Mouse (Mus musculus): ENCODE data around the gene Evi2a.

GRCm38 (mm10) chr11:79533311-79533710 is 2.9 kb upstream of the Evi2a start:
- TF ChIP-seq POLR2A (IDR thresholded peaks at IDR 0.05; ENCODE audit: borderline replicate concordance, control insufficient read depth, low read depth, low read length) = no peak
- no peak for TF ChIP-seq CTCF (IDR thresholded peaks at IDR 0.05; ENCODE audit: control insufficient read depth, insufficient read depth, low read length)

Measured in bone marrow, adult 2 months (tissue).